In the genomic region with DNA sequence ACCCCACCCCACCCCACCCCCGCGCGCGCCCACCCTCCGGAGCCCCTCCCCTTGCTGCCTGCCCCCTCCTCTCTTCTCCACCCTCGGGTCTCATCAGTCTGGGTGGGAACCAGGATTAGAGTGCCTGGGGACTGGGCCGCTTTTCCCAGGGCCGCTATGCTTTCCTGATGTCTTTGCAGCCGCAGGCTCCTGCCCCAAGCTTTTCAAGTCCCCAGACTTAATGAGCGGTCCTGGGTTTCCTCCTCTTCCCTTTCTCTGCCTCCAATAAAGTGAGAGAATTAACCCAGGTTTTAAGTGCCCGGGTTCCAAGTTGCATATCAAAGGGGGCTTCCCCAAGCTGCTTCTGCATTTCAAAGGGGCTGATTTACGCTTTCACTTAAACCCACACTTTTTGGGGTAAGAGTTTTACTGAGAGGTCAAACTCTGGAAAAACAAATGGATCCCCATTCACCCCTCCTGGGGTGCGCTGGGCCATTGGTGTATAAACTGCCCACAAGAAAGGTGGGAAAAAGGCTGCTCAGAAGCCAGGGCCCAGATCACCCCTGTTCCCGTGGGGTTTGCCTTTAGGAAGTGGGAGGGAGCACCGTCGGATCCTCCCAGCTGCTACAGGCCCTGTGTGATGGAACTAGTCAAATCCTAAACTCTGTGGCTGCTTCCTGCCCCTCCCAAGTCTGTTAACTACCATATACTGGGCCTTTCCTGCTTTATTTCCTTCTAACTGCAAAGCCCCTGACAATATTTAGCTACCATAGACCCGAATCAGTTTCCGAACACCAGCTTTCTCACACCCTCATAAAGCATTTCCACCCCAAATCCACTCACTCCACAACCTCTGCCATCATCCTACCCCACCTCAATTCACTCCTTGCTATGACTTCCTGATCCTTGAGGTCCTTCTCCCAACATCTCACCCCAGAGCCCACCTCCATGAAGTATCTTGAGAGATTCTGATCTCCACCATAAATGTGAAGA, we compare ENCODE assay signal across 8 mouse cellular contexts.
DNase-seq lines count a peak whose midpoint lies in the region; ATAC-seq and TF ChIP-seq lines count a peak whose summit lies in the region.

No protein-coding gene starts in this region.

- H3K4me2 ChIP-seq in lung, postnatal 0 days (replicated peaks; ENCODE audit: low read depth, low read length) = no peak overlapping the region
- H3K4me2 ChIP-seq in heart, embryonic 14.5 days (ENCODE audit: low read length) = peak overlapping the region; percentile 25
- peak overlapping the region; percentile 45 for H3K4me2 ChIP-seq in limb, embryonic 12.5 days
- peak overlapping the region; percentile 13; the same call in 1 of the 2 replicates for H3K4me2 ChIP-seq in stomach, embryonic 16.5 days (ENCODE audit: low read depth, low read length)

- 27% methylated on average over 18 of the region's 18 CpGs for WGBS in lung, postnatal 0 days
- 40% methylated on average over 17 of the region's 18 CpGs for WGBS in heart, embryonic 14.5 days
- 5% methylated on average over 18 of the region's 18 CpGs for WGBS in limb, embryonic 12.5 days
- WGBS in stomach, embryonic 16.5 days = 26% methylated on average over 17 of the region's 18 CpGs

- peak; percentile 19 for DNase-seq in lung, postnatal 0 days (ENCODE audit: low spot score)
- DNase-seq in lung, postnatal 14 days = no peak
- no peak for DNase-seq in gastrocnemius, postnatal 14 days
- DNase-seq in right cerebral cortex, postnatal 36 days (ENCODE audit: low spot score in 2 of 2) = no peak
- DNase-seq in left cerebral cortex, postnatal 14 days (ENCODE audit: low spot score in 2 of 2) = no peak

- peaks cover 11% of the 10 kb centered on the region; the same call in 1 of the 2 replicates for H3K4me1 ChIP-seq in lung, postnatal 0 days (ENCODE audit: insufficient read depth, low read depth, low read length)
- peaks cover 18 to 30% of the 10 kb centered on the region in 2 experiments for H3K4me1 ChIP-seq in heart, embryonic 14.5 days (ENCODE audit: control insufficient read depth in 2 of 2, insufficient read depth in 2 of 2, low read length in 2 of 2)
- peaks cover 56% of the 10 kb centered on the region for H3K4me1 ChIP-seq in limb, embryonic 12.5 days (replicated peaks)
- peaks cover 29% of the 10 kb centered on the region for H3K4me1 ChIP-seq in stomach, embryonic 16.5 days (ENCODE audit: control insufficient read depth, insufficient read depth, low read length)

- H3K36me3 ChIP-seq in lung, postnatal 0 days (ENCODE audit: insufficient read depth, low read length) = no peaks in the 10 kb centered on the region
- H3K36me3 ChIP-seq in heart, embryonic 14.5 days (ENCODE audit: control insufficient read depth, insufficient read depth, low read length) = no peaks in the 10 kb centered on the region
- no peaks in the 10 kb centered on the region for H3K36me3 ChIP-seq in limb, embryonic 12.5 days
- no peaks in the 10 kb centered on the region for H3K36me3 ChIP-seq in stomach, embryonic 16.5 days (ENCODE audit: control insufficient read depth, insufficient read depth, low read length)

- intact Hi-C loops in gastrocnemius, postnatal 14 days (cut with DNase I; ENCODE audit: low total_unique reads) = loop anchor here (10.0 kb wide), 1 partner anchor 71 kb away; no protein-coding TSS in a partner anchor
- intact Hi-C loops in left cerebral cortex, postnatal 14 days (cut with DNase I) = no loop called here

- TF ChIP-seq CTCF in lung, postnatal 0 days (IDR thresholded peaks at IDR 0.05) = no peak

- H3K4me3 ChIP-seq in lung, postnatal 0 days (ENCODE audit: low read depth, low read length) = no peak overlapping the region
- no peak overlapping the region for H3K4me3 ChIP-seq in heart, embryonic 14.5 days (ENCODE audit: control insufficient read depth in 1 of 2, insufficient read depth in 1 of 2, low read depth in 1 of 2, low read length in 2 of 2)
- peak overlapping the region; percentile 8; the same call in 1 of the 2 replicates for H3K4me3 ChIP-seq in limb, embryonic 12.5 days (replicated peaks)
- no peak overlapping the region for H3K4me3 ChIP-seq in stomach, embryonic 16.5 days (replicated peaks; ENCODE audit: low read length)

- H3K27me3 ChIP-seq in lung, postnatal 0 days (replicated peaks; ENCODE audit: insufficient read depth, low read length) = no peaks in the 10 kb centered on the region
- no peaks in the 10 kb centered on the region for H3K27me3 ChIP-seq in heart, embryonic 14.5 days (ENCODE audit: control insufficient read depth, insufficient read depth, low read length)
- H3K27me3 ChIP-seq in limb, embryonic 12.5 days = no peaks in the 10 kb centered on the region
- H3K27me3 ChIP-seq in stomach, embryonic 16.5 days (ENCODE audit: control insufficient read depth, insufficient read depth, low read length) = no peaks in the 10 kb centered on the region

- ATAC-seq in lung, postnatal 0 days = no peak; the same call in 1 of the 2 replicates
- no peak for ATAC-seq in heart, embryonic 14.5 days (ENCODE audit: insufficient number of reproducible peaks, insufficient read depth, low FRiP score, low read depth)
- peak; percentile 9; the same call in 1 of the 2 replicates for ATAC-seq in limb, embryonic 12.5 days (ENCODE audit: insufficient number of reproducible peaks, insufficient read depth, low FRiP score, low TSS enrichment, low read depth)
- ATAC-seq in stomach, embryonic 16.5 days (ENCODE audit: insufficient read depth, low FRiP score) = no peak

- no peak for TF ChIP-seq EP300 in lung, postnatal 0 days (IDR thresholded peaks at IDR 0.05)

- no peaks in the 10 kb centered on the region for H3K9me3 ChIP-seq in lung, postnatal 0 days (ENCODE audit: low read length)
- no peaks in the 10 kb centered on the region for H3K9me3 ChIP-seq in heart, embryonic 14.5 days (ENCODE audit: control insufficient read depth, low read length)
- peaks cover 6% of the 10 kb centered on the region; the same call in 1 of the 2 replicates for H3K9me3 ChIP-seq in limb, embryonic 12.5 days
- H3K9me3 ChIP-seq in stomach, embryonic 16.5 days (replicated peaks; ENCODE audit: control insufficient read depth, low read length) = no peaks in the 10 kb centered on the region

- H3K9ac ChIP-seq in lung, postnatal 0 days (replicated peaks; ENCODE audit: low read depth) = no peak overlapping the region
- H3K9ac ChIP-seq in heart, embryonic 14.5 days (ENCODE audit: low read length) = peak overlapping the region; percentile 14; the same call in 1 of the 2 replicates
- peak overlapping the region; percentile 23; the same call in 1 of the 2 replicates for H3K9ac ChIP-seq in limb, embryonic 12.5 days (replicated peaks)
- peak overlapping the region; percentile 53 for H3K9ac ChIP-seq in stomach, embryonic 16.5 days (ENCODE audit: low read length)

- no peak overlapping the region for H3K27ac ChIP-seq in lung, postnatal 0 days (ENCODE audit: low read length)
- H3K27ac ChIP-seq in heart, embryonic 14.5 days (replicated peaks in 1 of 2; ENCODE audit: control insufficient read depth in 1 of 2, insufficient read depth in 1 of 2, low read depth in 2 of 2, low read length in 2 of 2) = peak overlapping the region in 1 of 2 experiments; percentile 55; a peak in 2 of 4 replicates
- peak overlapping the region; percentile 96 for H3K27ac ChIP-seq in limb, embryonic 12.5 days
- H3K27ac ChIP-seq in stomach, embryonic 16.5 days (ENCODE audit: low read length) = peak overlapping the region; percentile 63
